Mouse (Mus musculus): ENCODE measurements around the gene Rps9.
"Not testable (repeated sequence)": the region's sequence is repeated elsewhere in the genome, so short reads cannot be mapped to it uniquely, and the experiment has no call there.

The Rps9 gene

GRCm38 (mm10) chr7:3698471-3698870 is 5.3 kb upstream of the Rps9 start:
- no peak for DNase-seq

DNA sequence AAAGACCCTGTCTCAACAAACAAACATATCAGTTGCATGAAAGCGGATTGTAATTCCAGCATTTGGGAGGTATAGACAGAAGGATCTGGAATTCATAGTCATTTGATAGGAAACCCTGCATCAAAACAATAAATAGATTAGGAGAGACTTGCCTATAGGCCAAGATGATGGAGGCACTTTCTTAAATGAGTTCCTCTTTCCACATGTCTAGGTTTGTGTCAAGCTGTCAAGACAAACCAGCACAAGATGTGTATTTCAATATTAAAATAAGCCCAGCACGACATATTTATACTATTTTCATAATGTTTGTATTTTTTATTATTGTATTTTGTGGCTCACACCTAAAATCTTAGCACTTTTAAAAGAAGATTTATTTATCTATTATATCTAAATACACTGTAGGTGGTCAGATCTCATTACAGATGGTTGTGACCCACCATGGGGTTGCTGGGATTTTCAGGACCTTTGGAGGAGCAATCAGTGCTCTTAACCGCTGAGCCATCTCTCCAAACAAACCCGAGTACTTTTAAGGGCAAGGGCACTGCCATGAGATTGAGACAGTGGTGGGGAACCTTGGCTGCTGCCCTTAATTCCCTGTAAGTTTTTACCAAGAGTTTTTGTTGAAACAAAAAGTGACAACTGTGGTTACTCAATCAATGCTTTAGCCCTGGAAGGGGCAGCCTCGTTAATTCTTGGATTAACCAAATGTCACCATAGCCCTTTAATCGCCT is 480 bp upstream of the Rps9 start:
- no peak for DNase-seq

DNA sequence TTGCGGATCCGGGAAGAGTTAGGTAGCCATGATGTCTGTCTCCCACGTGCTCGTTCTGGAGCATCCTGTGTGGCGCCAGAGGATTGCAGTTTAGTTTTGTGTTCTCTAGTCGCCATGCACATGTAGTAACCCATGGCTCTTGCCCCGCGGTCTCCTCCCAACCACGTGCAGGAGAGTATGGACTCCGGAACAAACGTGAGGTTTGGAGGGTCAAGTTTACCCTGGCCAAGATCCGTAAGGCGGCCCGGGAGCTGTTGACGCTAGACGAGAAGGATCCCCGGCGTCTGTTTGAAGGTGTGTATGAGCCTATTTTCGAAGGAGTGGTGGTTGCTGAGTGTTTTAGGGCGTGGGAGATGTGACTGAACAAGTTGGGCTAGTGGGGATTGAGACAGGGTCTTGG is 682 bp downstream of the Rps9 start:
- DNase-seq = no peak

DNA sequence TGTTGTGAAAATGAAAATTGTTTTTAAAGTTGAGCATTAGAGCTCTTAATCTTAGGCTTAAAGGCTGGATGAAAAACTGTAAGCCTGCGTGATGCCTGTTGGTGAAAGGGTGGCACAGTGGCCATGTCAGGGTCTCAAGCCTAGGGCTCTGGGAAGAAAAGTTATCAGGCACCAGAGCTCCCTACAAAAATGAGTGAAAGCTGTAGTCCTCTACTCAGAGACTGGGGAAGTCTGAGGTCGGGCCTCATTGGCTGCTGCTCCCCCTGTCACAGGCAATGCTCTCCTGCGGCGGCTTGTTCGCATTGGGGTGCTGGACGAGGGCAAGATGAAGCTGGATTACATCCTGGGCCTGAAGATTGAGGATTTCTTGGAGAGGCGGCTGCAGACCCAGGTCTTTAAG is 1.7 kb downstream of the Rps9 start:
- DNase-seq = not testable (repeated sequence)

GRCm38 (mm10) chr7:3705911-3706310 is 2.1 kb downstream of the Rps9 start:
- DNase-seq = no peak

- DNase-seq = no peak
Observed at GRCm38 (mm10) chr7:3706343-3706934, 2.6 kb downstream of the Rps9 start.

- DNase-seq = no peak
Observed at GRCm38 (mm10) chr7:3707027-3707426, 3.2 kb downstream of the Rps9 start.

GRCm38 (mm10) chr7:3707568-3708413 is 4.0 kb downstream of the Rps9 start:
- no peak for DNase-seq

GRCm38 (mm10) chr7:3708447-3708980 is 4.7 kb downstream of the Rps9 start:
- not testable (repeated sequence) for DNase-seq

GRCm38 (mm10) chr7:3709000-3709399 is 5.2 kb downstream of the Rps9 start:
- DNase-seq = no peak

DNA sequence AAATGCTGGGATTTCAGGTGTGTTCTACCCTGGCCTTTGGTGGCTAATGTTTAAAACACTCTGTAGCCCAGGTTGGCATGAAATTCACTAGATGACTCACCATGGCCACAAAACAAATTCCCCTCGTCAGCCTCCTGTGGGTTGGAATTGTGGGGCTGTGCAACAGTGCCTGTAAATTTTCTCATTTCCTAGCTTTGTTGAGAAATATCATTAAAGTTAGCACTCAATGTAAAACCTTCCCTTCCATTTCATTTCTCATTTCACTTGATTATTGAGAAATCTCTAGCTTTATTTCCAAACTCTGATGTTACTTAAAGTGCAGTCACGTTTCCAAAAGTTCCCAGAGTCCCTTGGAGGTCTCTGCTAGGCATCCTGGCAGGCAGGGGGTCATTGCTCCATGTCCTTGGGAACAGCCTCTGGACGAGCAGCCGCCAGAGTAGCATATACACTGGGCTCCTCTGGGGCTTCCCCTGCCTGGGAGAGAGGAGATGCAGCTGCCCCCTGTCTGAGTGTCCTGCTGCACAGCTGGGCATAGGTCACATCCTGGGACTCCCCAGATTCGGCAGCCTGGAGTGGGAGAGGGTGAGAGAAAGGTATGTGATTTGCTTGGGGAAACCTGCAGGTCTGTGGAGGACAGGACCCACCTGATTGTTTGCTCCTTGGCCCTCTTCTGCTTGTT is 8.6 kb downstream of the Rps9 start:
- DNase-seq = no peak

GRCm38 (mm10) chr7:3715249-3715648 is 11.5 kb downstream of the Rps9 start:
- DNase-seq = no peak

DNA sequence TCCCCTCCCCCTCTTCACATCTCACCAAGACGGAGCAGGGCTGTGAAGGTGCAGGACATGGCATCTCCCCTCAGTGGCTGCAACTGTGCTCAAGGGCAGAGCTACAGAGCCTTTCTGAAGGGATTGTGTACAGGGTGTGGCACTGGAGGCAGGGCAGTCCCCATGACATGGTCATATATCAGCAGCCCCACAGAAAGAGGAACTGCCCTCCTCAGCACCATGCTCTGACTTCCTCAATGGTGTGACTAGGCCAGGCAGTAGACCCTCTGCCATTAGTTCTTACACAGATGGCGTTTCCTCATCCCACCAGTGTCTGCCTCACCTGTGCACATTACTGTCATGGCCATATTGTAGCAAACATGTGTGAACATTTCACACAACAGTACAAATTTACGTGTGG is 16.5 kb downstream of the Rps9 start, which contains the start of gene Pirb:
Gene Pirb, minus strand, starts transcription at position 124 of the 400 bp plus-strand sequence.
- not testable (repeated sequence) for DNase-seq

DNA sequence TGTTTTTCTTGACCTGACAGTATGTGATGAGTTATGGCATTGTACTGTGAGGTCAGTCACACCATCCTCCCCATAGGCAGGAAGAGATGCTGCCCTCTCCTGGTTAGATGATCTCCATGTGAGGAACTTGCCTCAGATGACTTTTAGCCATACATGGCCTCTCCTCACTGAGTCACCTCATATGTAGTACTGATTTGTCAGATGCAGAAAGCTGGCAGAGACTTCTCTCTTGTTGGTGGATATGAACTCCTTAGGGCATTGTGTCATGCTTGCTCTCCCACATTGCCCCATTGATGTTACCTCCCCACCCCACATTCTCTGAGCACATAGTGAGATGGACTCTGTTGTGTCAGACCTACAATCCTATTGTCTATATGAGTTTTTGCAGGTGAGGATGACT is 21.7 kb downstream of the Rps9 start:
- not testable (repeated sequence) for DNase-seq

- not testable (repeated sequence) for DNase-seq
Observed at GRCm38 (mm10) chr7:3732675-3733074, 28.9 kb downstream of the Rps9 start.

All from cerebellum, postnatal 36 days (tissue).